8 mouse cellular contexts compared by ENCODE assay signal in the genomic region with DNA sequence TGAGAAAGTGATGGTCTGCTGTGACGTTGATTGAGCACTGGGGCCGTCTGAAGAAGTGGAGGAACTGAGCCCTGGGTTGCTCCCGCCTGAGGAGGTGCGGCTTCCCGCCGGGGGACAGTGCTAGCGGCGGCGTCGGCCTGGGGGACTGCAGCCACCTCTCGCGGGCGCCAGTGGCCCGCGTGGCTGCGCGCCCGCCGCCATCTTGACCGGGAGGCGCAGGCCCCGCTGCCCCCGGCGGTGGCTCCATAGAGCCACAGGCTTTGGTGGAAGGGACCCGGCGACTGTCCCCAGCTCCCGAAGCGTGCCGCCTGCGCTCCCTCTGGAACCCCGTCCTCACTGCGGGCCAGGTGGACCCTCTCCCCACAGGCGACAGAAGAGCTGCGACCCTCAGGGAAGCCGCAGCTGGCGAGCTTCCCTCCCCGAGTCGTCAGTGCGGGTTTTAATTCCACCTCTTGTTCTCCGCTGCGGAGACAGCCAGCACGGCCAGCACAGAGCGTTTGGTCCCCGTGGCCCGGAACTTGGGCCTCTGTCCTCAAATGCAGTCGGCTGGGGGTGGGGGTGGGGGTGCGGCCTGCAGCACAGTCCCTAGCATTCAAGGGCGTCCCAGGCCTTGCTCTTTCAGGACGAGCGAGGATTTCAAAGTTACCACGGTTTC. TPM values are rescaled to one million over a fixed set of nuclear protein-coding genes. Genes with fewer than 3 reads are reported as not detected.
DNase-seq lines count a peak whose midpoint lies in the region; ATAC-seq and TF ChIP-seq lines count a peak whose summit lies in the region.

No protein-coding gene starts in this region.

- peak; percentile 29; the same call in 1 of the 2 replicates for ATAC-seq in lung, embryonic 14.5 days (ENCODE audit: insufficient read depth)
- no peak for ATAC-seq in embryonic facial prominence, embryonic 13.5 days (ENCODE audit: insufficient number of reproducible peaks, insufficient read depth, low FRiP score, low TSS enrichment, low read depth)
- ATAC-seq in hindbrain, embryonic 16.5 days, result no peak
- ATAC-seq in megakaryocyte progenitor cell, adult 5-6 weeks (replicated peaks; ENCODE audit: poor library complexity), result peak; percentile 45
- no peak for ATAC-seq in cerebellum, adult (ENCODE audit: insufficient number of reproducible peaks, low FRiP score, low TSS enrichment)

- H3K4me2 ChIP-seq in lung, embryonic 14.5 days, result peak overlapping the region; percentile 62
- peak overlapping the region; percentile 63 for H3K4me2 ChIP-seq in embryonic facial prominence, embryonic 13.5 days
- peak overlapping the region; percentile 66 for H3K4me2 ChIP-seq in hindbrain, embryonic 16.5 days (ENCODE audit: low read length)

- no peaks in the 10 kb centered on the region for H3K9me3 ChIP-seq in lung, embryonic 14.5 days (ENCODE audit: low read depth, low read length)
- H3K9me3 ChIP-seq in embryonic facial prominence, embryonic 13.5 days, result no peaks in the 10 kb centered on the region
- H3K9me3 ChIP-seq in hindbrain, embryonic 16.5 days (ENCODE audit: control insufficient read depth, low read length), result no peaks in the 10 kb centered on the region

- 2% methylated on average over 45 of the region's 51 CpGs for WGBS in lung, embryonic 14.5 days
- 5% methylated on average over 44 of the region's 51 CpGs for WGBS in embryonic facial prominence, embryonic 13.5 days
- WGBS in hindbrain, embryonic 16.5 days, result 3% methylated on average over 26 of the region's 51 CpGs

- H3K4me1 ChIP-seq in lung, embryonic 14.5 days (ENCODE audit: insufficient read depth), result peaks cover 4% of the 10 kb centered on the region; the same call in 1 of the 2 replicates
- H3K4me1 ChIP-seq in embryonic facial prominence, embryonic 13.5 days, result peaks cover 22% of the 10 kb centered on the region
- no peaks in the 10 kb centered on the region; the same call in none of the 2 replicates for H3K4me1 ChIP-seq in hindbrain, embryonic 16.5 days (ENCODE audit: control insufficient read depth, insufficient read depth, low read depth, low read length)

- peak; percentile 52 for DNase-seq in lung, embryonic 14.5 days
- no peak for DNase-seq in lung, postnatal 36 days
- no peak for DNase-seq in right cerebral cortex, postnatal 10 days (ENCODE audit: low spot score in 2 of 2)
- DNase-seq in thymus, postnatal 25 days, result no peak

- peaks cover 28% of the 10 kb centered on the region for H3K27me3 ChIP-seq in lung, embryonic 14.5 days (ENCODE audit: insufficient read depth, low read length)
- peaks cover 79% of the 10 kb centered on the region for H3K27me3 ChIP-seq in embryonic facial prominence, embryonic 13.5 days
- peaks cover 32% of the 10 kb centered on the region for H3K27me3 ChIP-seq in hindbrain, embryonic 16.5 days (replicated peaks; ENCODE audit: control insufficient read depth, insufficient read depth, low read length)

- peak overlapping the region; percentile 27 for H3K4me3 ChIP-seq in lung, embryonic 14.5 days (ENCODE audit: low read depth, low read length)
- H3K4me3 ChIP-seq in embryonic facial prominence, embryonic 13.5 days, result peak overlapping the region; percentile 35
- H3K4me3 ChIP-seq in hindbrain, embryonic 16.5 days (ENCODE audit: low read length), result peak overlapping the region; percentile 33

- peak overlapping the region; percentile 48 for H3K9ac ChIP-seq in lung, embryonic 14.5 days
- peak overlapping the region; percentile 67 for H3K9ac ChIP-seq in embryonic facial prominence, embryonic 13.5 days
- peak overlapping the region; percentile 66 for H3K9ac ChIP-seq in hindbrain, embryonic 16.5 days (ENCODE audit: low read depth, low read length)

- H3K36me3 ChIP-seq in lung, embryonic 14.5 days (ENCODE audit: insufficient read depth), result no peaks in the 10 kb centered on the region
- no peaks in the 10 kb centered on the region for H3K36me3 ChIP-seq in embryonic facial prominence, embryonic 13.5 days
- no peaks in the 10 kb centered on the region for H3K36me3 ChIP-seq in hindbrain, embryonic 16.5 days (ENCODE audit: control insufficient read depth, insufficient read depth, low read length)

- TF ChIP-seq CTCF in lung, embryonic 14.5 days (IDR thresholded peaks at IDR 0.05; ENCODE audit: low read depth), result no peak

- no peak overlapping the region; the same call in 1 of the 2 replicates for H3K27ac ChIP-seq in lung, embryonic 14.5 days (ENCODE audit: low read depth)
- no peak overlapping the region for H3K27ac ChIP-seq in embryonic facial prominence, embryonic 13.5 days
- H3K27ac ChIP-seq in hindbrain, embryonic 16.5 days (ENCODE audit: low read depth, low read length), result no peak overlapping the region

RNA-seq across cellular contexts. Expression of gene Bcor, which starts 19.9 kb away (rescaled TPM):
- polyA plus RNA-seq in lung, embryonic 14.5 days (2014; fragmentation: Nextera tagmentation; extraction: Ambion mirVana), result 27.8 and 28.9 TPM in 2 replicates
- polyA plus RNA-seq in embryonic facial prominence, embryonic 13.5 days (2015; fragmentation: Nextera tagmentation; extraction: Ambion mirVana), result 16.7 and 17.4 TPM in 2 replicates
- 11.2 and 13.4 TPM in 2 replicates for polyA plus RNA-seq in hindbrain, embryonic 16.5 days (2015; fragmentation: Nextera tagmentation; extraction: Ambion mirVana)
- 35.3 and 42.7 TPM in 2 replicates for total RNA-seq in megakaryocyte progenitor cell, adult 5-6 weeks (2015)
- 24.7 and 29.1 TPM in 2 replicates for total RNA-seq in megakaryocyte progenitor cell, adult 5-6 weeks (2017)

Comparison
In these comparisons a context has a peak if more than half of its experiments do, and no peak if none do; other contexts are left out.
1. ATAC-seq: peak in lung, embryonic 14.5 days (single experiment) and megakaryocyte progenitor cell, adult 5-6 weeks (single experiment); none in embryonic facial prominence, embryonic 13.5 days (single experiment), hindbrain, embryonic 16.5 days (single experiment) and cerebellum, adult (single experiment).
2. Peak in every context shown above with its lines, with median percentiles within 50 percentile points of each other: H3K4me2 ChIP-seq, H3K4me3 ChIP-seq and H3K9ac ChIP-seq.